Mouse (Mus musculus) G1E (cell line): ENCODE measurements at regions not wholly inside any gene's neighbourhood (a gene's known extent, or its start where the extent isn't known, plus 50 kb on each side); places are given as distances from the start of the nearest gene placed in this dataset.

Experiments used
- ATAC-seq: 2 replicates; pipeline ENCODE4 v1.8.0; 2016; ENCODE audit warnings: mild to moderate bottlenecking; ENCODE audit not compliant: insufficient number of reproducible peaks, poor library complexity, low FRiP score, severe bottlenecking; ENCODE audit errors: extremely low read depth
- DNase-seq: peaks from one replicate; pipeline ENCODE4 v3.0.0; 2012; ENCODE audit warnings: low spot score
- H3K27me3 ChIP-seq: 2 replicates; pipeline ENCODE4 v1.6.1; 2012; ENCODE audit warnings: mild to moderate bottlenecking, low read length, inconsistent platforms; ENCODE audit not compliant: insufficient read depth
- H3K36me3 ChIP-seq: replicated peaks from 2 replicates; pipeline ENCODE3; 2012; ENCODE audit warnings: mild to moderate bottlenecking, inconsistent platforms
- H3K4me1 ChIP-seq: 2 replicates; pipeline ENCODE4 v1.6.1; 2012; ENCODE audit warnings: low read depth, low read length, inconsistent platforms, mixed read lengths; ENCODE audit not compliant: insufficient read depth
- H3K4me3 ChIP-seq: 2 replicates; pipeline ENCODE4 v1.5.1; 2012; ENCODE audit warnings: low read depth, mild to moderate bottlenecking, inconsistent platforms, low read length, moderate library complexity, mixed read lengths
- H3K9me3 ChIP-seq: replicated peaks from 2 replicates; pipeline ENCODE4 v1.6.1; 2012; ENCODE audit warnings: inconsistent platforms
- CTCF ChIP-seq: IDR thresholded peaks from 2 replicates; pipeline ENCODE4 v1.5.1; 2012; ENCODE audit warnings: low read depth, low read length, inconsistent platforms, mixed read lengths
- GATA1 ChIP-seq: IDR thresholded peaks from 2 replicates; pipeline ENCODE4 v1.6.1; 2012; ENCODE audit warnings: borderline replicate concordance, low read length, inconsistent platforms, mixed read lengths
- GATA2 ChIP-seq: IDR thresholded peaks from 2 replicates; pipeline ENCODE4 v1.6.1; 2012; ENCODE audit warnings: low read depth, low read length, inconsistent platforms, borderline replicate concordance
- POLR2AphosphoS5 ChIP-seq: IDR thresholded peaks from 2 replicates; pipeline ENCODE4 v1.6.1; 2012; ENCODE audit warnings: low read depth, low read length, inconsistent platforms; ENCODE audit not compliant: insufficient replicate concordance
- TAL1 ChIP-seq: conservative IDR thresholded peaks from 2 replicates; pipeline ENCODE4 v1.6.1; 2012; ENCODE audit warnings: low read depth, low read length, inconsistent platforms, mixed read lengths

DNA sequence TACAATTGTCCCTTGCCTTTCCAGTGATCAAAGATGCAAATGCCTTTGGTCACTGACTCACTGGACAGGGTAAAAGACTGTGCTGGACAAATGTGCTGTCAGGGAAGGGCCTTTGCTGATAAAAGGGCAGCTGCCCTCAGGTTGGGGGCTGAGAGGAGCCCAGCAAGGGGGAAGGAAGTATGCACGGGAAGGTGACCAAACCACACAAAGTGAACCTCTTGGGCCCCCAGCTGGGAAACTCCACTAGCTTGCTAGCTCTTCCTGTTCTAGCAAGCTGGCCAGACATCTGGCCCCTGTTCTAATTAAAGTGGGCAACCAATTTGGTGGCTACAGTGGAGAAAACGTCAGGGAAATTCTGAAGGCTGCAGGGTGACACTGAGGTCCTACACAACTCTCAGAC is 165.0 kb downstream of the Bcl11a start:
- Histone ChIP-seq H3K36me3 (no peaks in the 10 kb centered on the region), H3K4me1 (peaks cover 2% of the 10 kb centered on the region; the same call in 1 of the 2 replicates), H3K4me3 (no peak overlapping the region), H3K27me3 (peaks cover 39% of the 10 kb centered on the region), H3K9me3 (peaks cover 3% of the 10 kb centered on the region; the same call in 1 of the 2 replicates)
- DNase-seq (no peak), ATAC-seq (no peak)
- TF ChIP-seq GATA1 (no peak), CTCF (no peak), GATA2 (no peak), POLR2AphosphoS5 (no peak), TAL1 (no peak)

DNA sequence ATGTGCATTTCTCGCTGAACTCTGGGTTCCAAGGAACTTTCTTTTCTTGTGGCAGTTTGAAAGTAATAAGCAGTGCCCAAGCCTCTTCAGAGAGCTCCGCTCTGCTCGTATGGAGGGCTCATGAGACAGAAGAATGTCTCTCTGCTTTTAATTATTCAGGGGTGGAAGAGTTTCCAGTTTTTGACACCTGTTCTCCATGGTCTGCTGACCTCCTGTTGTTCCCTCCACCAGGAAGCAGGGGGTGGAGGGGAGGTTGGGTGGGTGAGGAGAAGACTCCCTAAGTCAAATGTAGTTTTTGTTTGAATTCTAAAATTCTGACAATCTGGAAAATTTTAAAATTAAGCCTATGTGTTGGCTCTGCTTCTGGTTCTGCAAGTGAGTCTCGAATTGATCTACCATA is 167.5 kb downstream of the Bcl11a start:
- ATAC-seq (no peak), DNase-seq (no peak)
- Histone ChIP-seq H3K27me3 (peaks cover 49% of the 10 kb centered on the region), H3K9me3 (peaks cover 3% of the 10 kb centered on the region; the same call in 1 of the 2 replicates), H3K4me3 (no peak overlapping the region), H3K4me1 (peaks cover 7% of the 10 kb centered on the region; the same call in 1 of the 2 replicates), H3K36me3 (no peaks in the 10 kb centered on the region)
- TF ChIP-seq GATA2 (no peak), TAL1 (no peak), POLR2AphosphoS5 (no peak), GATA1 (no peak), CTCF (no peak)

DNA sequence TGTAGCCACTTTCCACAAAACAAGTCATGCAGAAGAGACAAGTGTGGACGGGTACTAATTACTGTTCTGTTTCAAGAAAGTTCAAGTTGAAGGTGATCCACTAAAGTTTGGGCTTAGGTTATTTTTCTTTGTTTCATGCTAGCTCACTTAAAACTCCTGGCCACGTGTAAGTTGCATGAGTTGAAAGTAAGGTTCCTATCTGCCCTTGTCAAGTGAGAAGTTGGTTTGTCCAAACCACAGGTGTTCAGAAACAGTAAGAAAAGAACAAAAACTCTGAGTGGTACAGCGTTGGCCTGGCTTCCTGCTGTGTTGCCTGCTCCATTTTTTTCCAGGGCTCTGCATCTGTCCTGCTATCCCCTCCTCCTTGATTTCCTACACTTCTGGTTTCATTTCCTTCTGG is 168.5 kb downstream of the Bcl11a start:
- ATAC-seq (no peak), DNase-seq (no peak)
- Histone ChIP-seq H3K9me3 (peaks cover 3% of the 10 kb centered on the region; the same call in 1 of the 2 replicates), H3K27me3 (peaks cover 46% of the 10 kb centered on the region), H3K36me3 (no peaks in the 10 kb centered on the region), H3K4me1 (peaks cover 7% of the 10 kb centered on the region; the same call in 1 of the 2 replicates), H3K4me3 (no peak overlapping the region)
- TF ChIP-seq CTCF: no peak
- no peak for TF ChIP-seq POLR2AphosphoS5
- TF ChIP-seq GATA2: no peak
- no peak for TF ChIP-seq TAL1
- no peak for TF ChIP-seq GATA1

DNA sequence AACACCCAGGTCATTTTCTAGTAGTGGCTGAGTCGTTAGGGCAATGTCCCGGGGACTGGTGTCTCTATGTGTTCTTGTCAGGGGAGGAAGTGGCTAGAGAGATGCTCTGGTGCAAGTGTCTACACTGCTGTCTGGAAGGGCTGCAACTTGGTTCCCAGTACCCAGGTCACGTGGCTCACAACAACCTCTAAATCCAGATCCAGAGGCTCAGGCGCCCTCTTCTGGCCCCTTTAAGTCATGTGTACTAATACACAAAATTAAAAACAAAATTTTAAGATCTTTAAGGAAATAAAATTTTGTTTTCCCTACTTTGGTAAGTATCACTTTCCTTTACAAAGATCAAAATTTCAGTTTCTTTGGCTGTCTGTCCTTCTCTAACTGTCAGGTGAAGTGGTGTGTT is 169.4 kb downstream of the Bcl11a start:
- DNase-seq (no peak), ATAC-seq (no peak)

DNA sequence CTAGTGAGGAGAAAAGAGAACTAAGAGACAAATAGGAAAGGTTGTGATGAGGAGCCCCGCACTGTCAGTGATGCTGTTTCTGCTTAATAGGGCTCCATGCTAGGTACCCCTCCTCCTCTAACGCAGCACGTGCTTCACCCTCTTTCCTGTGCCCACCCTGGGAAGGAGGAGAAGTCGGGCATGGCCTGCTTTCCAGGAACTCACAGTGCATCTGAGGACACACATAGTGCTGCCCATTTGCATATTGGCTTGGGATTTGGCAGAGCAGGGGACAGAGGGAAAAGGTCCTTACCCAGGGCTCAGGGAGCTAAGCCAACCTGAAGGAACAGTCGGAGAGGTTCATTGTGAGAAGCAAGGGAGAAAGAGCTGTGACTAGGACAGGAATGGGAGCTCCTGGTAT is 173.7 kb downstream of the Bcl11a start:
- Histone ChIP-seq H3K4me3 (no peak overlapping the region), H3K4me1 (peaks cover 7% of the 10 kb centered on the region; the same call in 1 of the 2 replicates), H3K36me3 (no peaks in the 10 kb centered on the region), H3K9me3 (peaks cover 3% of the 10 kb centered on the region; the same call in 1 of the 2 replicates), H3K27me3 (peaks cover 44% of the 10 kb centered on the region)
- ATAC-seq: no peak
- no peak for DNase-seq
- TF ChIP-seq GATA2: no peak
- no peak for TF ChIP-seq GATA1
- no peak for TF ChIP-seq CTCF
- no peak for TF ChIP-seq TAL1
- TF ChIP-seq POLR2AphosphoS5: no peak

More for the DNA sequence above, 169.4 kb downstream of the Bcl11a start:
- Histone ChIP-seq H3K4me3 (no peak overlapping the region), H3K36me3 (no peaks in the 10 kb centered on the region), H3K4me1 (peaks cover 9% of the 10 kb centered on the region), H3K27me3 (peaks cover 46% of the 10 kb centered on the region), H3K9me3 (peaks cover 3% of the 10 kb centered on the region; the same call in 1 of the 2 replicates)
- TF ChIP-seq GATA1 (no peak), TAL1 (no peak), GATA2 (no peak), POLR2AphosphoS5 (no peak)

DNA sequence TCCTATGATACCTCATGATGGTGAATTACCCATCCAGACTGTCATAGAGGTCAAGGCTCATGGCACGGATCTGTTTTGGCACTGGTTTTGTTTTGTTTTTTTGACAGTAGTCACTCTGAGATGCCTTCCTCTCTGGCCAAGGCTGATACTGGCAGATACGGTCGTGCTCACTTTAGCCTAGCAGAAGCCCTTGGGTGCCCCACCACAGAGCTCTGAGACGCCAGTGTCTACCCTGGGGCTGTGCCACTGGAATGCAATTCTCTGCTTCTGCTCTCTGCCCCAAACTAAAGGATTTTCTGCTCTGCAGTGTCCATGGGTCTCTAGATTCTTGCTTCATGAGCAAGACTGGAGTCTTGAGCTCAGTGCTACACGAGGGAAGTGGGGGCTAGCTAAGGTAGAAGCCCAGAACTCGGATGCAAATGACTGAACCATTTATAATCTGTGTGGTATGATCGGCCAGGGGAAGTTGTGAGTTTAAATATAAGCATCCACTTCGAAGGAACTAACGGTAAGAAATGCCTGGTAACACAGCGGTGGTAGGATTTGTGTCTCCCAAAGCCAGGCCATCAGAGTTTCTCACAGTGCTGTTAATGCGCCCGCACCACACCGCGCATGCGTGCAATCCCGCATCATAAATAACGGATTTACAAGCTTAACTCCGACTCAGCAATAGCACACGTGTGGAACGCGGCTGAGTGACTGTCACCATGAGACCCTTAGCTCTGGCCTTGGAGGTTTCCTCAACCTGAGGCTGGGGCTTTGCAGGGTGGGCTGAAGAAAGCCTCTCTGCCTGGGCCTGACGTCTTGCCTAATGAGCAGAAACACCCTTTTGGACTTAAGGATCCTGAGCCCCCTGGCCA is 177.6 kb downstream of the Bcl11a start:
- Histone ChIP-seq H3K27me3 (peaks cover 56% of the 10 kb centered on the region), H3K4me3 (no peak overlapping the region), H3K4me1 (peaks cover 3% of the 10 kb centered on the region; the same call in 1 of the 2 replicates), H3K9me3 (no peaks in the 10 kb centered on the region), H3K36me3 (no peaks in the 10 kb centered on the region)
- ATAC-seq: no peak
- TF ChIP-seq POLR2AphosphoS5 (no peak), GATA2 (no peak), CTCF (no peak), TAL1 (no peak), GATA1 (no peak)
- no peak for DNase-seq
